Mouse (Mus musculus) neural tube, embryonic 12.5 days (tissue): Measurements from ENCODE around the gene Nfkb1. TPM values are rescaled to one million over a fixed set of nuclear protein-coding genes. Genes with fewer than 3 reads are reported as not detected.

ENCODE experiments used
- ATAC-seq: fragments of 200-750 bp; cut with Nextera tagmentation; 2 replicates; pipeline ENCODE4 v1.8.0; 2017; ENCODE audit warnings: low read depth, mild to moderate bottlenecking, moderate TSS enrichment, moderate library complexity; ENCODE audit not compliant: low FRiP score
- H3K27ac ChIP-seq: fragments of 300-500 bp; sonication (generic); 2 replicates; pipeline ENCODE4 v1.5.1; 2016
- H3K27me3 ChIP-seq: fragments of 300-500 bp; sonication (generic); replicated peaks from 2 replicates; pipeline ENCODE4 v1.6.1; 2016; ENCODE audit warnings: mild to moderate bottlenecking
- H3K36me3 ChIP-seq: fragments of 300-500 bp; sonication (generic); 2 replicates; pipeline ENCODE4 v1.6.1; 2016; ENCODE audit warnings: mild to moderate bottlenecking
- H3K4me1 ChIP-seq: fragments of 300-500 bp; sonication (generic); 2 replicates; pipeline ENCODE4 v1.6.1; 2016
- H3K4me2 ChIP-seq: fragments of 300-500 bp; sonication (generic); replicated peaks from 2 replicates; pipeline ENCODE4 v1.6.1; 2016; ENCODE audit warnings: mild to moderate bottlenecking
- H3K4me3 ChIP-seq: fragments of 300-500 bp; sonication (generic); 2 replicates; pipeline ENCODE4 v1.5.1; 2016
- H3K9ac ChIP-seq: fragments of 300-500 bp; sonication (generic); 2 replicates; pipeline ENCODE4 v1.6.1; 2016; ENCODE audit warnings: mild to moderate bottlenecking
- H3K9me3 ChIP-seq: fragments of 300-500 bp; sonication (generic); 2 replicates; pipeline ENCODE4 v1.6.1; 2016; ENCODE audit warnings: mild to moderate bottlenecking
- WGBS: fragments of 180-500 bp; shearing (Covaris S2); methylation state at CpG from one replicate; pipeline ENCODE4 v1.1.7; 2016; 5-methylcytosine and 5-hydroxymethylcytosine counted together
- polyA plus RNA-seq: library from polyadenylated mRNA; unstranded; fragments of >200 nt; fragmentation: Nextera tagmentation; extraction: Ambion mirVana; gene quantifications from 2 replicates; pipeline ENCODE4 v1.2.1, GENCODE M21; 2016

Gene Nfkb1
- 11.3 and 12.1 TPM in 2 replicates for polyA plus RNA-seq

DNA sequence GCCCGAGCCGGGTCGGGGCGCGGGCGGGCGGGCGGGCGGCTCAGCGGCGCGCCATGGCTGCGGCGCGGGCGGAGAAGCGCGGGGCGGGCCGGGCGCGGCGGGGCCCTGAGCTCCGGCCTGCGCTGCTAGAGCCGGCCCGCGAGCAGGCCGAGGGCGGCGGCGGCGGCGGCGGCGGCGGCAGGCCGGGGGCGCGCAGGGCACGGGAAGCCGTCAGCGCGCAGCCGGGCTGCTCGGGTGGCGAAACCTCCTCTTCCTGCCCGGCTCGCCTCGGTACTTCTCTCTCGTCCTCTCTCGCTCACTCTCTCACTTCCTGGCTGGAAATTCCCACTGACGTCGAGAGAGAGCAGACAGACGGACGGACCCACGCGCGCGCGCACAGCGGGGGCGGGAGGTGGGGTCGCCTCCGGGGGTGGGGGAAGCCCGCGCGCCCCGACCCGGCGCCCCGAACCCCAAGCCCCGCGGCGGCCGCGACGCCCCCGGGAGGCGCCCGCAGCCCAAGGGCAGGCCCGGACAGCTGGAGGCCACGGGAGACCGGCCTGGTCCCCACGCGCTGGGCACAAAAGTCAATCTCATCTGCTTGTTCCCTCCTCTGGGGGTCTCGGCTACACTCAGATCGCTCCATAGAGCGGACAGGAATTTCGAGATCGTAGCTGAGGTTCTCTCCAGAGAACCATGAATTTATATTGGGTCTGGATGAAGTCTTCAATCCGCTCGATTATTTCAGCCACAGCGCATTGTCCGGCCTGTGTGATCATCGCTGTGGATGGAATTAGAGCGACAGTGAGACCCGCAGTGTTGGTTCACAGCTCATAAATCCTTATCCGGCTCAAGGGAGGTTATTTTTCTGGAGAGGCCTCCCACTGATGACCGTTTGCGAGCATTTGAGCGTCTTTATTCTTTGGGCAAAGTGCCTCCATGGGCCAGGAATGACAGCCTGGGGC lies at the start of gene Nfkb1:
Gene Nfkb1 (minus strand): TSS at position 357 of the 941 bp plus-strand sequence.
- Histone ChIP-seq H3K4me3 (peak within 1 kb of the TSS; percentile 84), H3K4me2 (peak within 1 kb of the TSS; percentile 77), H3K4me1 (peaks cover 10% of the 10 kb centered on the region), H3K36me3 (no peaks in the 10 kb centered on the region), H3K27ac (peak within 1 kb of the TSS; percentile 66), H3K9ac (peak within 1 kb of the TSS; percentile 94), H3K27me3 (no peaks in the 10 kb centered on the region), H3K9me3 (no peaks in the 10 kb centered on the region)
- peak; percentile 81 for ATAC-seq
- under 1% methylated on average over 77 of the region's 102 CpGs for whole genome bisulfite sequencing

DNA sequence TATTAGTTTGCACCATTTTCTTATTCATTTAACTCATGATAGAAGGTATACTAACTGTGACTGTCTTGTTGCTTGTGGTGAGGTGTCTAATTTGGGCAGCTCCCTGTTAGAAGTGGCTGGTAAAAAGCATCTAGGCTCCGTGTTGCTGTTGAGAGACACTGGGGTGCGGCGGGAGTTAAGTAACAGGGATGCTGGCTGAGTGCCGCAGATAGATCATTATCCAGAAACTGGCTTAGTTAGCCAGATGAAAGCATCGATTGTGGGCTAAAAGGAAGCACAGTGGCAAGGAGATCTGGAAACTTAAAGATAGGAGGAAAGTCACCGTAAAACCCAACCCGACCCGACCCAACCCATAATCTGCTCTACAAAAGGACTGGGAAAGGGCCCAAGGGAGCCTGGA lies 49.4 kb upstream of the Nfkb1 start:
- Histone ChIP-seq H3K27me3 (no peaks in the 10 kb centered on the region), H3K27ac (no peak overlapping the region), H3K4me2 (no peak overlapping the region), H3K9me3 (no peaks in the 10 kb centered on the region), H3K4me3 (no peak overlapping the region), H3K36me3 (no peaks in the 10 kb centered on the region), H3K4me1 (no peaks in the 10 kb centered on the region), H3K9ac (no peak overlapping the region)
- 90% methylated on average over 8 of the region's 8 CpGs for WGBS
- ATAC-seq: no peak

DNA sequence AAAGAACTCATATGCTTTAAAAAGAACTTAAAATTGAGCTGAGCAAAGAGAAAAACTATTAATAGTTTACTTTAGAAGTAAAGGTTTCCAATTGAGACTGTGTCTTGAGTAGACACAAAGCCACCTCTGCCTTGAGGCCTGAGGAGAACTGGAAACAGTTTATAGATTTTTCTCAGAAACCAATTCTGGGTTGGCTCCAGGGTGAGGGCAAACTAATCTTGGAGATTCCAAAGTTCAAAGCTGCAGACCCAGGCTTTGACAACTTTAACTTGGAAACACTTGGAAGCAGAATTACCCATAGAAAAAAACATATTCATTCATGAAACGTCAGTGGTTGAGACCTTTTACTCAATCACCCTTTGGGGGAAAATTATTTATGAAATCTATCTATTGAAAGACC lies 43.4 kb upstream of the Nfkb1 start:
- no peak overlapping the region for H3K4me2 ChIP-seq
- no peak overlapping the region for H3K4me3 ChIP-seq
- H3K27ac ChIP-seq: no peak overlapping the region
- H3K4me1 ChIP-seq: no peaks in the 10 kb centered on the region
- H3K9ac ChIP-seq: no peak overlapping the region
- no peaks in the 10 kb centered on the region for H3K27me3 ChIP-seq
- ATAC-seq: no peak
- no peaks in the 10 kb centered on the region for H3K36me3 ChIP-seq
- 74% methylated on average over 1 of the region's 1 CpGs for WGBS
- H3K9me3 ChIP-seq: no peaks in the 10 kb centered on the region

DNA sequence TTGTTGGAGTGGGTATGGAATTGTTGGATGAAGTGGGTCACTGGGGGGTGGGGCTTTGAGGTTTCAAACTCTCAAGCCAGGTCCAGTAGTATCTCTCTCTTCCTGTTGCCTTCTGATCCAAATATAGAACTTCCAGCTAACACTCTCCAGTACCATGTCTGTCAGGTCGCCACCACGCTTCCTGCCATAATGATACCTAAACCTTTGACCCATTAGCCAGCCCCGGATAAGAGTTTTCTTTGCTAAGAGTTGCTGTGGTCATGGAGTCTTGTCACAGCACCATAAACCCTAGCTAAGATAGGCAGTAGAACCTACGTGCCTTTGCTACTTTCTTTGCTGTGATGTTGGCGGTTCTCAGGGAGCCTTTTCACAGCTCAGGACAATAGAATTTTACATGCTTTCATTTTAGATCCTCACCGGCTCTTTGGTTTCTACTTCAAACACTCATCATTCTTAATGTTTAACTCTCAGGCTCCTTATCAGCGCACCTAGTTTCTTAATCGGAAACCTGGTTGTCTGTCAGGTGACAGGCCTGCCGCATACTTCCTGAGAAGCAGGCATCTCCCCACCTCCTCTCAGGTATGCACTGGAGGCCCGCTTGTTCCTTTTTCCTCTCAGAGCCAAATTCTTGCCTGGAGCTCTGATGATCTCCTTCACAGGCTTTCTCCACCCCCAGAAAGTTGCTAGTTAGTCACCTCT lies 41.5 kb upstream of the Nfkb1 start:
- H3K9ac ChIP-seq: no peak overlapping the region
- ATAC-seq: no peak
- H3K4me2 ChIP-seq: no peak overlapping the region
- no peaks in the 10 kb centered on the region for H3K4me1 ChIP-seq
- H3K36me3 ChIP-seq: no peaks in the 10 kb centered on the region
- H3K27ac ChIP-seq: no peak overlapping the region
- H3K4me3 ChIP-seq: no peak overlapping the region
- H3K9me3 ChIP-seq: no peaks in the 10 kb centered on the region
- 90% methylated on average over 10 of the region's 10 CpGs for WGBS
- no peaks in the 10 kb centered on the region for H3K27me3 ChIP-seq

DNA sequence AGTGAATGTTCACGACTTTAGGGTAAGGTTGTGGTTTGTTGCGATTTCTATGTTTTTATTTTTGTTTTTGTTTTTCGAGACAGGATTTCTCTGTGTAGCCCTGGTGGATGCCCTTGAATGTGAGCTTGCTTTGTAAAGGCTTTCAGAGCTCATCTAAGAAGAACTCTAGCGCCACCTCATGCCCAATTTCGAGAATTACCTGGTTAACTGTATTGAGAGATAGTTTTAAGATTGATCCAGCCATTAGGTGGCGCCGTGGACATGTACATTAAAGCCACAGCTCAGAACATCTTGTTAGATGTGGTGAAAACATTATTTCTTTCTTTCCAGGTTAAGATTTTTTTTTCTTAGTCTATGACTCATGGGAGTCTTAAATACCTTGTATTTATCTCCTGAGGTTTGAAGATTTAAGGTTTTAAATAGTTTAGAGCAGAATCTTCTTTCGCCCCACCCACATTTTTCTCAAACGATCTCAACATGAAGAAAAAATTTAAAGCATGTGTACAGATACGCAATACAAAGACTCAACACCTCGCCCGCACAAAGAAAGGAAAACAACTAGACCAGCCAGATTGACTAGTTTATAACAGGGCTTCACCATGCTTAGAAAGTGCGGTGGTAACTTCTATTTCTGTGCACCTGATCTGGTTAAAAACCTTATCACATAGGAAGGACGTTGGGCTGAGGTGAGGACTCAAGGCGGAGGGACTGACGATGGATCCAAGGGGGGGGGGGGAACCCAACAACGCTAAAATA lies 40.1 kb upstream of the Nfkb1 start:
- Histone ChIP-seq H3K4me2 (no peak overlapping the region), H3K4me3 (no peak overlapping the region), H3K9ac (no peak overlapping the region), H3K27ac (no peak overlapping the region), H3K9me3 (no peaks in the 10 kb centered on the region), H3K4me1 (no peaks in the 10 kb centered on the region), H3K36me3 (no peaks in the 10 kb centered on the region), H3K27me3 (no peaks in the 10 kb centered on the region)
- peak; percentile 81 for ATAC-seq
- WGBS: 44% methylated on average over 17 of the region's 17 CpGs

DNA sequence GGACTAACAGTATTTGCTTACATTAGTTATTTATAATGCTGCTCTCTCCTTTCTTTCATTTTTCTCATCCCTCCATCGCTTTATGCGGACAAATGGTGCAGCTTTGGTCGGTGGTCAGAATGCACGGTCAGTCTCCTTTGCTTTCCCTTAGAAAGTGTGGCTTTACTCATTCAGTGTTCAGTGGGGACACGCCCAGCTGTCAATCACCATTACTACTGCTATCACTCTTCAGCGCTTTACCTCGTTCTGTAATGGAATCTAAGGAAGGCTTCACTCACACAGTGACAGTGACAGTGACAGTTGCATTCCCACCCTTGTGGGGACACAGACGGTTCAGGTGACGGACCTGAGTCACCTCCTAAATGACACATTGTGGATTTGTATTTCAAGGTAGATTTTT lies 39.4 kb upstream of the Nfkb1 start:
- Histone ChIP-seq H3K4me1 (no peaks in the 10 kb centered on the region), H3K36me3 (no peaks in the 10 kb centered on the region), H3K27me3 (no peaks in the 10 kb centered on the region), H3K9me3 (no peaks in the 10 kb centered on the region), H3K9ac (no peak overlapping the region), H3K4me2 (no peak overlapping the region), H3K27ac (no peak overlapping the region), H3K4me3 (no peak overlapping the region)
- peak; percentile 73 for ATAC-seq
- WGBS: 61% methylated on average over 9 of the region's 9 CpGs

DNA sequence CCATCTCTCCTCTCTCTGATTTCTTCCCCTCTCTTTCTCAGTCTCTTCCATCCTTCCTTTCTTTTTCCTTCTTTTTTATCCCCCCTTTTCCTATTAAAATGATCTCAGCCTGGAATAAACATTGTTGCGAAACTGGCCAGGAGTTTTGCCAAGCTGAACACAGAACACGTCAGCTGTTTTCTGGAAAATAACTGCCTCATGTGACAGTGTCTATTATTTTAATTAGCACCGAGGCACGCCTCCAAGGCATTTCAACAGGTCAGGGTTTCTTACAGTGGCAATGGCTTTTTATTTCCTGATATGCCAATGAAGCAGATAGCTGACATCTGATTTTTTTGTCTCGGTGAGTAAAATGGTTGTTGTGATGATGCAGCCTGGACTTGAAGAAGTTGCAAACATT lies 38.2 kb upstream of the Nfkb1 start:
- Histone ChIP-seq H3K27me3 (no peaks in the 10 kb centered on the region), H3K9me3 (no peaks in the 10 kb centered on the region), H3K9ac (no peak overlapping the region), H3K4me2 (no peak overlapping the region), H3K27ac (no peak overlapping the region), H3K4me3 (no peak overlapping the region), H3K36me3 (no peaks in the 10 kb centered on the region), H3K4me1 (no peaks in the 10 kb centered on the region)
- no peak for ATAC-seq
- 84% methylated on average over 5 of the region's 5 CpGs for WGBS

DNA sequence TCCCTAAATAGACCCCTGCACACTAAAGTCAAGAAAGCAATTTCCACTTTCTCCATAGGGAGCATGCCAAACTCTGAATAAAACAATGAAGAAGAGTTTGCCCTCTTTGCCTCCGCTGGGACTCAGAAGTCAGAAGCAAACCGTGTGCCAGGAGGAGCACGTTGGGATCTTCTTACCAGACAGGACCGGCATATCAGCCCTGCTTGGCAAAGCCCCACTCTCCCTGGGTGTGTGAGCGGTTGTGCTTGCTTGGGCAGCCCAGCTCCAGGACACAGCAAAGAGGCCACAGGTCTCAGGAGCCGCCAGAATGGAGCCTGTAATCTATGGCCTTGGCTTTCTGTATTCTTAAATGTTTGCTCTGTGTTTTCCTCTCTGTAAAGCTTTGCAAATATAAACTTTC lies 37.6 kb upstream of the Nfkb1 start:
- 75% methylated on average over 6 of the region's 6 CpGs for WGBS
- H3K9ac ChIP-seq: no peak overlapping the region
- H3K36me3 ChIP-seq: no peaks in the 10 kb centered on the region
- no peaks in the 10 kb centered on the region for H3K27me3 ChIP-seq
- no peak overlapping the region for H3K4me3 ChIP-seq
- no peaks in the 10 kb centered on the region for H3K4me1 ChIP-seq
- no peak overlapping the region for H3K4me2 ChIP-seq
- H3K9me3 ChIP-seq: no peaks in the 10 kb centered on the region
- ATAC-seq: no peak
- H3K27ac ChIP-seq: no peak overlapping the region

DNA sequence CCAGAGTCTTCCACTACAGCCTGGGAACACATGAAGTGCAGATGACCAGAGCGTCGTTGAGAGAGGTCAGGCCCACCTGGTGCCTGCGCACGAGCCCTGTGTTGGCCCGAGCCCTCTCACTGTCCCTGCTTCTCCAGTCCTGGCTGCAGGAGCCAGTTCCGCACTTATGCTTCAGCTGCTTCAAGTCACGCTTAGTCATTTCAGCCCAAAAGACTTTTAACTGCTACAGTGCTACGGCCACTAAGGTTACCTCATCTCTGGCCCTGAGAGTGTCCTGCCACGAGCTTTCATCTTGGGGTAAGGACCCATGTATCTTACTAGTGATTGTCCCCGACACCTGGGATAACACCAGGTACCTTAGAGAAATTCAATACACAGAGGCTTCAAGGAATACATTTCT lies 36.0 kb upstream of the Nfkb1 start:
- ATAC-seq: no peak
- H3K36me3 ChIP-seq: no peaks in the 10 kb centered on the region
- H3K27me3 ChIP-seq: no peaks in the 10 kb centered on the region
- no peak overlapping the region for H3K4me2 ChIP-seq
- no peaks in the 10 kb centered on the region for H3K4me1 ChIP-seq
- no peaks in the 10 kb centered on the region for H3K9me3 ChIP-seq
- no peak overlapping the region for H3K27ac ChIP-seq
- H3K4me3 ChIP-seq: no peak overlapping the region
- H3K9ac ChIP-seq: no peak overlapping the region
- WGBS: 86% methylated on average over 10 of the region's 10 CpGs

DNA sequence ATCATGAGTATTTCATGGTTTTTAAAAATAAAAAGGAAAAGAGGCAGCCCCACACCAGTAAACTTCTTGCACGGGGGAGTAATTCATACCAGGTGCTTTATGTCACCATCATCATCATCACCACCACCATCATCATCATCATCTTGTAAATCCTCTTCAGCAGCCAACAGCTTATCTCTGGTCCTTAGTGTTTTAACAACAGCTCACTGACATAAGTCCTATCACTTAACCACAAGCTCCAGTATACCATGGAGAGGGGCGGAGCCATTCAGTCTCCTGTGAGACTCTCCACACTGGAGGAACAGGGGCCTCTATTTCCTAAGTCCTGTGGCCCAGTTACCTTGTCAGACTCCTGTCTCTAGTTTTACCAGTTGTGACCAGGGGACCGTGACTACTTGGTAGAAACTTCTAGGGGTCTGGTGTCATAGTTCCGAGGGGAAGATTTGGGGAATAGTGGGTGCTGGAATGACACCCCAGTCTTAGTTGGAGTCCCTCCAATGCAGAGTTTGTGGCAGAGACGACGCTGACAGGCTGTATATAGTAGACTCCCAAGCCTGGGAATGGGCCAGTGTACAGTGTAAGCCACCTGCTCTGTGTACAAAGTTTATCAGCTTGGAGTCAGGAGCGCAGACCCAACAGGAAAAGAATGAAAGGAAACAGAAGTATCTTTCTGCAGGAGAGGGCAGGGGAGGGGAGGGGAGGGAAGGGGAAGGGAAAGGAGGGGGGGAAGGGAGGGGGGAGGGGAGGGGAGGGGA lies 35.4 kb upstream of the Nfkb1 start:
- Histone ChIP-seq H3K36me3 (no peaks in the 10 kb centered on the region), H3K4me1 (no peaks in the 10 kb centered on the region), H3K4me3 (no peak overlapping the region), H3K4me2 (no peak overlapping the region), H3K27me3 (no peaks in the 10 kb centered on the region), H3K9ac (no peak overlapping the region), H3K27ac (no peak overlapping the region), H3K9me3 (no peaks in the 10 kb centered on the region)
- ATAC-seq: no peak
- WGBS: 87% methylated on average over 7 of the region's 7 CpGs

DNA sequence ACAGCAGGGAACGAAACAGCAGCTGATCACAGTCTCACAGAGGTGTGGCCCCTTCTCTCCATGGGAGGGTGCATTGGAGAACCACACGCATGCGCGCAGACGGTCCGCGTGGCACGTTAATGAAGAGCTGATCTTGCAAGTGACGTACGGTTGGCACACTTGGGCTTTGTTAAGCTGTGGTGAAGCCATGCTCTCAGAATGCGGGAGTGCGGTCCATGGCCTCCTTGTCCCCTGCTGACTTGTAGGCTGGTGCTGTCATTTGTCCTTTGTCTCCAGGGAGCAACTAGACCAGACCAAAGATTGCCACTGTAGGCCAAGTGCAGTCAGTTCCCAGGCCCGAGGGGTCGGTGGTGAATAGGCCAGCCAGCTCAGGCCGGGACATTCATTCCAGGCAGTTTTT lies 34.7 kb upstream of the Nfkb1 start:
- ATAC-seq: 0 out of 2 replicates have a peak, but pooled peaks have one; percentile 38
- Histone ChIP-seq H3K4me1 (no peaks in the 10 kb centered on the region), H3K9ac (no peak overlapping the region), H3K27ac (no peak overlapping the region), H3K4me2 (no peak overlapping the region), H3K36me3 (no peaks in the 10 kb centered on the region), H3K9me3 (no peaks in the 10 kb centered on the region), H3K4me3 (no peak overlapping the region), H3K27me3 (no peaks in the 10 kb centered on the region)
- 67% methylated on average over 15 of the region's 15 CpGs for WGBS
